Comparison of ENCODE assay signal across 12 mouse cellular contexts in genomic region chr6:101517584-101517983, GRCm38 (mm10).
"Had no signal": no experiment of that assay in that cellular context is flagged by ENCODE, and none has a peak within 500 bp of the region (broad histone marks: within the 10 kb centered on the region; RNA-seq: fewer than 3 reads in every experiment).

No protein-coding gene starts in this region.

- H3K27ac ChIP-seq: limb, embryonic 15.5 days; liver, embryonic 12.5 days; lung, embryonic 15.5 days; midbrain, embryonic 12.5 days had no signal

- H3K9ac ChIP-seq: limb, embryonic 15.5 days; liver, embryonic 12.5 days; lung, embryonic 15.5 days; midbrain, embryonic 12.5 days had no signal

- H3K4me2 ChIP-seq: limb, embryonic 15.5 days; liver, embryonic 12.5 days; lung, embryonic 15.5 days; midbrain, embryonic 12.5 days had no signal

- H3K4me3 ChIP-seq: limb, embryonic 15.5 days; liver, embryonic 12.5 days; lung, embryonic 15.5 days; midbrain, embryonic 12.5 days had no signal

- H3K27me3 ChIP-seq: limb, embryonic 15.5 days; liver, embryonic 12.5 days; lung, embryonic 15.5 days; midbrain, embryonic 12.5 days had no signal

- H3K36me3 ChIP-seq: limb, embryonic 15.5 days; liver, embryonic 12.5 days; lung, embryonic 15.5 days; midbrain, embryonic 12.5 days had no signal

- DNase-seq: kidney, postnatal 36 days; layer of hippocampus, adult 9-11 months; layer of hippocampus, postnatal 36 days; right cerebral cortex, adult 18-20 months; spleen, adult 18-20 months; thymus, adult 18-20 months; thymus, postnatal 14 days had no signal

- H3K9me3 ChIP-seq: limb, embryonic 15.5 days; liver, embryonic 12.5 days; lung, embryonic 15.5 days; midbrain, embryonic 12.5 days had no signal

- ATAC-seq: liver, embryonic 12.5 days; midbrain, embryonic 16.5 days had no signal
